Mouse (Mus musculus) cerebellum, postnatal 4 days (tissue): Measurements from ENCODE around the gene Arhgap30.

Source experiments
- DNase-seq, 2 experiments: peaks; one replicate each; pipeline ENCODE4 v3.0.0; 2022; ENCODE audit warnings: low spot score in 2 of 2, mixed read lengths in 1 of 2

Arhgap30 gene

GRCm38 (mm10) chr1:171432158-171432557 lies 43.4 kb downstream of the Arhgap30 start:
- DNase-seq: no peak

- no peak for DNase-seq
These were observed 46.6 kb downstream of the Arhgap30 start for GRCm38 (mm10) chr1:171435288-171435814.

- DNase-seq: no peak
These were observed 47.2 kb downstream of the Arhgap30 start for GRCm38 (mm10) chr1:171435974-171436373.

- DNase-seq: peak in 1 of 2 experiments; percentile 42
These were observed 48.7 kb downstream of the Arhgap30 start, which contains the start of gene F11r for GRCm38 (mm10) chr1:171437264-171438013. TSS of gene F11r (plus strand) at chr1:171437535.

GRCm38 (mm10) chr1:171438014-171438670 lies 49.4 kb downstream of the Arhgap30 start:
- DNase-seq: no peak

- DNase-seq: no peak
These were observed 50.3 kb downstream of the Arhgap30 start for GRCm38 (mm10) chr1:171439072-171439471.

- DNase-seq: no peak
These were observed 51.4 kb downstream of the Arhgap30 start for GRCm38 (mm10) chr1:171440025-171440725.

GRCm38 (mm10) chr1:171441466-171442412 lies 53.0 kb downstream of the Arhgap30 start:
- DNase-seq: no peak

GRCm38 (mm10) chr1:171442413-171442760 lies 53.6 kb downstream of the Arhgap30 start:
- no peak for DNase-seq

- no peak for DNase-seq
These were observed 56.3 kb downstream of the Arhgap30 start for GRCm38 (mm10) chr1:171445050-171445449.

GRCm38 (mm10) chr1:171446854-171447253 lies 58.1 kb downstream of the Arhgap30 start:
- DNase-seq: no peak

- no peak for DNase-seq
These were observed 58.9 kb downstream of the Arhgap30 start for GRCm38 (mm10) chr1:171447692-171448091.

- DNase-seq: no peak
These were observed 61.3 kb downstream of the Arhgap30 start for GRCm38 (mm10) chr1:171450062-171450461.

- no peak for DNase-seq
These were observed 62.2 kb downstream of the Arhgap30 start for GRCm38 (mm10) chr1:171451001-171451400.

- DNase-seq: no peak
These were observed 63.8 kb downstream of the Arhgap30 start for GRCm38 (mm10) chr1:171452522-171452921.

GRCm38 (mm10) chr1:171452923-171453322 lies 64.2 kb downstream of the Arhgap30 start:
- no peak for DNase-seq

GRCm38 (mm10) chr1:171454926-171455325 lies 66.2 kb downstream of the Arhgap30 start:
- no peak for DNase-seq

- no peak for DNase-seq
These were observed 68.8 kb downstream of the Arhgap30 start for GRCm38 (mm10) chr1:171457568-171457967.

GRCm38 (mm10) chr1:171459791-171460190 lies 71.0 kb downstream of the Arhgap30 start:
- DNase-seq: peak in 1 of 2 experiments; percentile 7
